11 mouse cellular contexts compared by ENCODE assay signal in the genomic region with DNA sequence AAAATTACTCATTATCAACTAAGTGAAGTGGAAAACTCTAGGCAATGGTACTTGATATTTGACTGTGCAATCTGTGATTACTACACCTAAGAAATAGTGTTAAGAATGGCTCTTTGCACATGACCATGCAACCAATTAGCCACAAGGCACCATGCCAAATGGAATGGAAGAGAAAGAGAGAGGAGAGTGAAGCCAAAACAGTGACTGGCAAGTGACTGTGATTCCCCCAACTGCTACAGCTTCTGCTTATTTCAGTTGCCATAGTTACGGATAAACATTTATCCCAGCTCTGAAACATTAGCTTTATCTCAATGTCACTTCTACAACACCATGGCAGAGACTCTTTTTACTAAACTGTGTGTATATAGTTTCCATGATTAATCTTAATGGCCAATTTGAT.
DNase-seq lines count a peak whose midpoint lies in the region; ATAC-seq and TF ChIP-seq lines count a peak whose summit lies in the region.
"Had no signal": no experiment of that assay in that cellular context is flagged by ENCODE, and none has a peak within 500 bp of the region (broad histone marks: within the 10 kb centered on the region; RNA-seq: fewer than 3 reads in every experiment).

No protein-coding gene starts in this region.

- no peak overlapping the region for H3K27ac ChIP-seq in hindbrain, postnatal 0 days
- H3K27ac ChIP-seq in hindbrain, embryonic 12.5 days: no peak overlapping the region
- no peak overlapping the region for H3K27ac ChIP-seq in kidney, adult 2 months (ENCODE audit: insufficient read depth, low read depth, low read length)
- H3K27ac ChIP-seq: limb, embryonic 10.5 days had no signal

- ATAC-seq in hindbrain, postnatal 0 days: no peak
- no peak for ATAC-seq in hindbrain, embryonic 12.5 days (ENCODE audit: low FRiP score)
- ATAC-seq: intestine, postnatal 0 days had no signal

- H3K4me2 ChIP-seq in hindbrain, postnatal 0 days (ENCODE audit: low read depth, low read length): no peak overlapping the region
- H3K4me2 ChIP-seq in hindbrain, embryonic 12.5 days (replicated peaks): no peak overlapping the region

- no peaks in the 10 kb centered on the region for H3K36me3 ChIP-seq in hindbrain, postnatal 0 days (ENCODE audit: insufficient read depth, low read length)
- no peaks in the 10 kb centered on the region for H3K36me3 ChIP-seq in hindbrain, embryonic 12.5 days
- H3K36me3 ChIP-seq in kidney, adult 2 months (ENCODE audit: control insufficient read depth, insufficient read depth, low read length): no peaks in the 10 kb centered on the region
- H3K36me3 ChIP-seq: limb, embryonic 10.5 days had no signal

- TF ChIP-seq POLR2A in kidney, adult 2 months (IDR thresholded peaks at IDR 0.05; ENCODE audit: low read depth, low read length): no peak

- H3K9ac ChIP-seq in hindbrain, postnatal 0 days (replicated peaks; ENCODE audit: low read length): no peak overlapping the region
- no peak overlapping the region for H3K9ac ChIP-seq in hindbrain, embryonic 12.5 days

- no peak for TF ChIP-seq CTCF in hindbrain, postnatal 0 days (IDR thresholded peaks at IDR 0.05; ENCODE audit: low read depth)
- no peak for TF ChIP-seq CTCF in kidney, adult 2 months (conservative IDR thresholded peaks at IDR 0.05; ENCODE audit: insufficient read depth, insufficient read length, low read depth, low read length)

- 97% methylated on average over 1 of the region's 1 CpGs for WGBS in hindbrain, postnatal 0 days
- 89% methylated on average over 1 of the region's 1 CpGs for WGBS in hindbrain, embryonic 12.5 days
- WGBS in kidney, adult 2 months: 94% methylated on average over 1 of the region's 1 CpGs

- H3K4me3 ChIP-seq in hindbrain, postnatal 0 days (ENCODE audit: low read length): no peak overlapping the region
- no peak overlapping the region for H3K4me3 ChIP-seq in hindbrain, embryonic 12.5 days
- H3K4me3 ChIP-seq in kidney, adult 2 months (ENCODE audit: insufficient read depth, low read depth, low read length): no peak overlapping the region
- H3K4me3 ChIP-seq: limb, embryonic 10.5 days had no signal

- DNase-seq in hindbrain, postnatal 0 days (ENCODE audit: low spot score): peak; percentile 64
- peak; percentile 66 for DNase-seq in brain, adult 2 months (ENCODE audit: low read depth, low spot score)
- DNase-seq in cerebellum, postnatal 10 days: peak; percentile 91 to 93
- peak; percentile 20 to 32 for DNase-seq in layer of hippocampus, postnatal 36 days
- DNase-seq in kidney, adult 2 months: no peak
- no peak for DNase-seq in thymus, postnatal 36 days
- DNase-seq in gastrocnemius, postnatal 4 days (ENCODE audit: low spot score in 2 of 2): no peak
- DNase-seq: thymus, adult 18-20 months had no signal

- H3K9me3 ChIP-seq in hindbrain, postnatal 0 days (ENCODE audit: low read length): no peaks in the 10 kb centered on the region
- no peaks in the 10 kb centered on the region for H3K9me3 ChIP-seq in hindbrain, embryonic 12.5 days (replicated peaks)
- H3K9me3 ChIP-seq: limb, embryonic 10.5 days had no signal

- no peaks in the 10 kb centered on the region for H3K27me3 ChIP-seq in hindbrain, postnatal 0 days (ENCODE audit: insufficient read depth, low read length)
- H3K27me3 ChIP-seq in hindbrain, embryonic 12.5 days: no peaks in the 10 kb centered on the region
- no peaks in the 10 kb centered on the region; the same call in 1 of the 2 replicates for H3K27me3 ChIP-seq in kidney, adult 2 months (replicated peaks; ENCODE audit: control insufficient read depth, insufficient read depth, low read length)

- no peaks in the 10 kb centered on the region for H3K4me1 ChIP-seq in hindbrain, postnatal 0 days (ENCODE audit: insufficient read depth, low read length)
- no peaks in the 10 kb centered on the region for H3K4me1 ChIP-seq in hindbrain, embryonic 12.5 days
- H3K4me1 ChIP-seq in kidney, adult 2 months (ENCODE audit: control insufficient read depth, insufficient read depth, low read length): no peaks in the 10 kb centered on the region
- H3K4me1 ChIP-seq: limb, embryonic 10.5 days had no signal

Comparison
In these comparisons a context has a peak if more than half of its experiments do, and no peak if none do; other contexts are left out.
1. DNase-seq: peak in hindbrain, postnatal 0 days (single experiment), brain, adult 2 months (single experiment), cerebellum, postnatal 10 days (2 of 2) and layer of hippocampus, postnatal 36 days (2 of 2); none in kidney, adult 2 months (single experiment), thymus, postnatal 36 days (0 of 2) and gastrocnemius, postnatal 4 days (0 of 2).